Mouse (Mus musculus): ENCODE data around the gene Rabep1. TPM values are rescaled to one million over a fixed set of nuclear protein-coding genes. Genes with fewer than 3 reads are reported as not detected.

The Rabep1 gene
- polyA plus RNA-seq, 1 experiment from 2014 or later: 27.7 TPM

GRCm38 (mm10) chr11:70807630-70808029 lies 36.9 kb upstream of the Rabep1 start:
- Histone ChIP-seq H3K4me1 (ENCODE audit: control insufficient read depth in 2 of 2, insufficient read depth in 2 of 2, low read length in 2 of 2) (no peaks in the 10 kb centered on the region), H3K9me3 (ENCODE audit: control insufficient read depth, low read length) (0 out of 2 replicates have a peak, but pooled peaks cover under 1% of the 10 kb centered on the region), H3K27ac (replicated peaks in 1 of 2; ENCODE audit: control insufficient read depth in 1 of 2, insufficient read depth in 1 of 2, low read depth in 2 of 2, low read length in 2 of 2) (no peak overlapping the region), H3K36me3 (ENCODE audit: control insufficient read depth, insufficient read depth, low read length) (no peaks in the 10 kb centered on the region), H3K9ac (ENCODE audit: low read length) (no peak overlapping the region), H3K4me3 (ENCODE audit: control insufficient read depth in 1 of 2, insufficient read depth in 1 of 2, low read depth in 1 of 2, low read length in 2 of 2) (no peak overlapping the region), H3K27me3 (ENCODE audit: control insufficient read depth, insufficient read depth, low read length) (no peaks in the 10 kb centered on the region), H3K4me2 (ENCODE audit: low read length) (no peak overlapping the region)
- WGBS: 65% methylated on average over 4 of the region's 4 CpGs
- ATAC-seq (ENCODE audit: insufficient number of reproducible peaks, insufficient read depth, low FRiP score, low read depth): no peak

- no peaks in the 10 kb centered on the region for H3K9me3 ChIP-seq (ENCODE audit: control insufficient read depth, low read length)
- no peak overlapping the region for H3K4me3 ChIP-seq (ENCODE audit: control insufficient read depth in 1 of 2, insufficient read depth in 1 of 2, low read depth in 1 of 2, low read length in 2 of 2)
- no peak overlapping the region for H3K4me2 ChIP-seq (ENCODE audit: low read length)
- H3K9ac ChIP-seq (ENCODE audit: low read length): no peak overlapping the region
- 40% methylated on average over 3 of the region's 3 CpGs for WGBS
- no peak for ATAC-seq (ENCODE audit: insufficient number of reproducible peaks, insufficient read depth, low FRiP score, low read depth)
- H3K36me3 ChIP-seq (ENCODE audit: control insufficient read depth, insufficient read depth, low read length): no peaks in the 10 kb centered on the region
- no peak overlapping the region for H3K27ac ChIP-seq (replicated peaks in 1 of 2; ENCODE audit: control insufficient read depth in 1 of 2, insufficient read depth in 1 of 2, low read depth in 2 of 2, low read length in 2 of 2)
- H3K27me3 ChIP-seq (ENCODE audit: control insufficient read depth, insufficient read depth, low read length): no peaks in the 10 kb centered on the region
- no peaks in the 10 kb centered on the region for H3K4me1 ChIP-seq (ENCODE audit: control insufficient read depth in 2 of 2, insufficient read depth in 2 of 2, low read length in 2 of 2)
Measured at GRCm38 (mm10) chr11:70808101-70808500, 36.5 kb upstream of the Rabep1 start.

GRCm38 (mm10) chr11:70809011-70809410 lies 35.6 kb upstream of the Rabep1 start:
- no peak overlapping the region for H3K4me2 ChIP-seq (ENCODE audit: low read length)
- H3K27ac ChIP-seq (replicated peaks in 1 of 2; ENCODE audit: control insufficient read depth in 1 of 2, insufficient read depth in 1 of 2, low read depth in 2 of 2, low read length in 2 of 2): no peak overlapping the region
- H3K36me3 ChIP-seq (ENCODE audit: control insufficient read depth, insufficient read depth, low read length): no peaks in the 10 kb centered on the region
- no peak overlapping the region for H3K4me3 ChIP-seq (ENCODE audit: control insufficient read depth in 1 of 2, insufficient read depth in 1 of 2, low read depth in 1 of 2, low read length in 2 of 2)
- 13% methylated on average over 1 of the region's 1 CpGs for WGBS
- H3K4me1 ChIP-seq (ENCODE audit: control insufficient read depth in 2 of 2, insufficient read depth in 2 of 2, low read length in 2 of 2): no peaks in the 10 kb centered on the region
- no peaks in the 10 kb centered on the region for H3K9me3 ChIP-seq (ENCODE audit: control insufficient read depth, low read length)
- H3K9ac ChIP-seq (ENCODE audit: low read length): no peak overlapping the region
- no peak for ATAC-seq (ENCODE audit: insufficient number of reproducible peaks, insufficient read depth, low FRiP score, low read depth)
- no peaks in the 10 kb centered on the region for H3K27me3 ChIP-seq (ENCODE audit: control insufficient read depth, insufficient read depth, low read length)

- 79% methylated on average over 5 of the region's 5 CpGs for WGBS
- no peak overlapping the region for H3K4me3 ChIP-seq (ENCODE audit: control insufficient read depth in 1 of 2, insufficient read depth in 1 of 2, low read depth in 1 of 2, low read length in 2 of 2)
- no peak overlapping the region for H3K27ac ChIP-seq (replicated peaks in 1 of 2; ENCODE audit: control insufficient read depth in 1 of 2, insufficient read depth in 1 of 2, low read depth in 2 of 2, low read length in 2 of 2)
- no peaks in the 10 kb centered on the region for H3K4me1 ChIP-seq (ENCODE audit: control insufficient read depth in 2 of 2, insufficient read depth in 2 of 2, low read length in 2 of 2)
- no peak for ATAC-seq (ENCODE audit: insufficient number of reproducible peaks, insufficient read depth, low FRiP score, low read depth)
- H3K27me3 ChIP-seq (ENCODE audit: control insufficient read depth, insufficient read depth, low read length): no peaks in the 10 kb centered on the region
- H3K36me3 ChIP-seq (ENCODE audit: control insufficient read depth, insufficient read depth, low read length): no peaks in the 10 kb centered on the region
- H3K9me3 ChIP-seq (ENCODE audit: control insufficient read depth, low read length): no peaks in the 10 kb centered on the region
- no peak overlapping the region for H3K9ac ChIP-seq (ENCODE audit: low read length)
- H3K4me2 ChIP-seq (ENCODE audit: low read length): no peak overlapping the region
Measured at GRCm38 (mm10) chr11:70811041-70811440, 33.5 kb upstream of the Rabep1 start.

GRCm38 (mm10) chr11:70811471-70812240 lies 32.9 kb upstream of the Rabep1 start:
- H3K9me3 ChIP-seq (ENCODE audit: control insufficient read depth, low read length): no peaks in the 10 kb centered on the region
- H3K27ac ChIP-seq (replicated peaks in 1 of 2; ENCODE audit: control insufficient read depth in 1 of 2, insufficient read depth in 1 of 2, low read depth in 2 of 2, low read length in 2 of 2): no peak overlapping the region
- no peak overlapping the region for H3K9ac ChIP-seq (ENCODE audit: low read length)
- H3K27me3 ChIP-seq (ENCODE audit: control insufficient read depth, insufficient read depth, low read length): no peaks in the 10 kb centered on the region
- H3K36me3 ChIP-seq (ENCODE audit: control insufficient read depth, insufficient read depth, low read length): no peaks in the 10 kb centered on the region
- ATAC-seq (ENCODE audit: insufficient number of reproducible peaks, insufficient read depth, low FRiP score, low read depth): no peak
- H3K4me3 ChIP-seq (ENCODE audit: control insufficient read depth in 1 of 2, insufficient read depth in 1 of 2, low read depth in 1 of 2, low read length in 2 of 2): no peak overlapping the region
- WGBS: 55% methylated on average over 13 of the region's 13 CpGs
- no peak overlapping the region for H3K4me2 ChIP-seq (ENCODE audit: low read length)
- H3K4me1 ChIP-seq (ENCODE audit: control insufficient read depth in 2 of 2, insufficient read depth in 2 of 2, low read length in 2 of 2): no peaks in the 10 kb centered on the region

GRCm38 (mm10) chr11:70812365-70812764 lies 32.2 kb upstream of the Rabep1 start, which contains the start of gene Scimp:
TSS of gene Scimp (minus strand) at chr11:70812586.
- WGBS: 63% methylated on average over 7 of the region's 7 CpGs
- H3K4me3 ChIP-seq (ENCODE audit: control insufficient read depth in 1 of 2, insufficient read depth in 1 of 2, low read depth in 1 of 2, low read length in 2 of 2): no peak within 1 kb of the TSS
- H3K4me1 ChIP-seq (ENCODE audit: control insufficient read depth in 2 of 2, insufficient read depth in 2 of 2, low read length in 2 of 2): no peaks in the 10 kb centered on the region
- H3K36me3 ChIP-seq (ENCODE audit: control insufficient read depth, insufficient read depth, low read length): no peaks in the 10 kb centered on the region
- no peak within 1 kb of the TSS for H3K27ac ChIP-seq (replicated peaks in 1 of 2; ENCODE audit: control insufficient read depth in 1 of 2, insufficient read depth in 1 of 2, low read depth in 2 of 2, low read length in 2 of 2)
- H3K9ac ChIP-seq (ENCODE audit: low read length): no peak within 1 kb of the TSS
- H3K9me3 ChIP-seq (ENCODE audit: control insufficient read depth, low read length): no peaks in the 10 kb centered on the region
- no peak within 1 kb of the TSS for H3K4me2 ChIP-seq (ENCODE audit: low read length)
- H3K27me3 ChIP-seq (ENCODE audit: control insufficient read depth, insufficient read depth, low read length): no peaks in the 10 kb centered on the region
- no peak for ATAC-seq (ENCODE audit: insufficient number of reproducible peaks, insufficient read depth, low FRiP score, low read depth)

- no peaks in the 10 kb centered on the region for H3K27me3 ChIP-seq (ENCODE audit: control insufficient read depth, insufficient read depth, low read length)
- no peak overlapping the region for H3K4me2 ChIP-seq (ENCODE audit: low read length)
- H3K27ac ChIP-seq (replicated peaks in 1 of 2; ENCODE audit: control insufficient read depth in 1 of 2, insufficient read depth in 1 of 2, low read depth in 2 of 2, low read length in 2 of 2): no peak overlapping the region
- no peak overlapping the region for H3K9ac ChIP-seq (ENCODE audit: low read length)
- no peak overlapping the region for H3K4me3 ChIP-seq (ENCODE audit: control insufficient read depth in 1 of 2, insufficient read depth in 1 of 2, low read depth in 1 of 2, low read length in 2 of 2)
- 79% methylated on average over 8 of the region's 8 CpGs for WGBS
- no peaks in the 10 kb centered on the region for H3K4me1 ChIP-seq (ENCODE audit: control insufficient read depth in 2 of 2, insufficient read depth in 2 of 2, low read length in 2 of 2)
- H3K36me3 ChIP-seq (ENCODE audit: control insufficient read depth, insufficient read depth, low read length): no peaks in the 10 kb centered on the region
- ATAC-seq (ENCODE audit: insufficient number of reproducible peaks, insufficient read depth, low FRiP score, low read depth): no peak
- no peaks in the 10 kb centered on the region for H3K9me3 ChIP-seq (ENCODE audit: control insufficient read depth, low read length)
Measured at GRCm38 (mm10) chr11:70815071-70815470, 29.5 kb upstream of the Rabep1 start.
